Mouse (Mus musculus) MEL (cell line): Measurements from ENCODE around the gene Sirt5.

ENCODE experiments used
- CTCF ChIP-seq, 3 experiments: IDR thresholded peaks in 2 of 3; conservative IDR thresholded peaks in 1 of 3; 2 replicates each; pipeline ENCODE4 v1.5.1; 2011 to 2012; ENCODE audit warnings: low read length in 3 of 3, low read depth in 2 of 3, mild to moderate bottlenecking in 2 of 3, improper control_type of control experiment in 1 of 3, inconsistent platforms in 1 of 3, mixed read lengths in 1 of 3, moderate library complexity in 1 of 3; ENCODE audit not compliant: control insufficient read depth in 1 of 3, insufficient read depth in 1 of 3, poor library complexity in 1 of 3, severe bottlenecking in 1 of 3
- GATA1 ChIP-seq: IDR thresholded peaks from 2 replicates; pipeline ENCODE4 v1.6.1; 2011; ENCODE audit warnings: low read depth, low read length, improper control_type of control experiment
- MAZ ChIP-seq: IDR thresholded peaks from 2 replicates; pipeline ENCODE4 v1.6.1; 2012; ENCODE audit warnings: low read depth, mild to moderate bottlenecking, inconsistent platforms, low read length, improper control_type of control experiment
- MXI1 ChIP-seq: IDR thresholded peaks from 2 replicates; pipeline ENCODE4 v1.6.1; 2011; ENCODE audit warnings: mild to moderate bottlenecking, low read depth, low read length, improper control_type of control experiment
- NRF1 ChIP-seq: IDR thresholded peaks from 2 replicates; pipeline ENCODE4 v1.6.1; 2014; ENCODE audit warnings: low read depth, mild to moderate bottlenecking, inconsistent platforms, low read length, improper control_type of control experiment, moderate library complexity; ENCODE audit not compliant: poor library complexity, insufficient read depth, severe bottlenecking
- SMC3 ChIP-seq: IDR thresholded peaks from 2 replicates; pipeline ENCODE4 v1.6.1; 2011; ENCODE audit warnings: low read depth, low read length, improper control_type of control experiment
- USF2 ChIP-seq, 2 experiments: IDR thresholded peaks; 2 replicates each; pipeline ENCODE4 v1.6.1; 2011 to 2012; ENCODE audit warnings: improper control_type of control experiment in 2 of 2, low read length in 2 of 2, borderline replicate concordance in 1 of 2, inconsistent platforms in 1 of 2, low read depth in 1 of 2, mild to moderate bottlenecking in 1 of 2; ENCODE audit not compliant: insufficient read depth in 1 of 2

DNA sequence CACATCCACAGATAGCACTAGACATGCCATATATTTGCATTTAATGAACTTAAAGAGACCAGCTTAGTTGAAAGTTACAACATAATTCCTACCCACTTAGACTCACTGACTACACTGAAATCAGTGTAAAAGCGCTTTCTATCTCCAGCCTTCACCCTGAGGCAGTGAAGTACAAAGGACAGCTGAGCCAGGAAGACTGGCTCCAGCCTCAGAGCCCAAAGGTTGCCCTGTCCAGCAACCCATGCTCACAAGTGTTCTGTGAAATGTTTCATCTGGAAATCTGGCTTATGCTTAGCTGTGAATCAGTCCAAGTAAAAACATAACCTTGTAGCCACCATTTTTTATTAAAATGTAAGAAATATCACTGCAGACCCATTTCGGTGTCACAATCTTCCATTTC is 48.3 kb downstream of the Sirt5 start:
- TF ChIP-seq GATA1 (no peak), USF2 (IDR thresholded peaks at IDR 0.05; ENCODE audit: borderline replicate concordance in 1 of 2, insufficient read depth in 1 of 2, low read depth in 1 of 2, low read length in 2 of 2) (no peak), CTCF (IDR thresholded peaks at IDR 0.05 in 2 of 3, conservative IDR thresholded peaks at IDR 0.05 in 1 of 3; ENCODE audit: control insufficient read depth in 1 of 3, insufficient read depth in 1 of 3, low read depth in 2 of 3, low read length in 3 of 3, poor library complexity in 1 of 3, severe bottlenecking in 1 of 3) (no peak), NRF1 (no peak), MXI1 (no peak), MAZ (no peak), SMC3 (no peak)
